Mouse (Mus musculus) lung, postnatal 0 days (tissue): ENCODE measurements around the gene Atg13. TPM values are rescaled to one million over a fixed set of nuclear protein-coding genes. Genes with fewer than 3 reads are reported as not detected.

ENCODE experiments used
- ATAC-seq: fragments of 200-750 bp; cut with Nextera tagmentation; 2 replicates; pipeline ENCODE4 v1.8.0; 2017; ENCODE audit warnings: moderate library complexity
- DNase-seq: peaks from one replicate; pipeline ENCODE4 v3.0.0-alpha.2; 2016; ENCODE audit warnings: low spot score
- H3K27ac ChIP-seq: fragments of 300-500 bp; sonication (generic); 2 replicates; pipeline ENCODE4 v1.5.1; 2014; ENCODE audit warnings: antibody characterized with exemption, mild to moderate bottlenecking, low read length, mixed read lengths
- H3K27me3 ChIP-seq: fragments of 300-500 bp; sonication (generic); replicated peaks from 2 replicates; pipeline ENCODE4 v1.6.1; 2014; ENCODE audit warnings: low read length, mixed read lengths; ENCODE audit not compliant: insufficient read depth
- H3K36me3 ChIP-seq: fragments of 300-500 bp; sonication (generic); 2 replicates; pipeline ENCODE4 v1.6.1; 2014; ENCODE audit warnings: low read length, mixed read lengths; ENCODE audit not compliant: insufficient read depth
- H3K4me1 ChIP-seq: fragments of 300-500 bp; sonication (generic); 2 replicates; pipeline ENCODE4 v1.6.1; 2014; ENCODE audit warnings: antibody characterized with exemption, low read depth, low read length, mixed read lengths; ENCODE audit not compliant: insufficient read depth
- H3K4me2 ChIP-seq: fragments of 300-500 bp; sonication (generic); replicated peaks from 2 replicates; pipeline ENCODE4 v1.6.1; 2014; ENCODE audit warnings: low read depth, mild to moderate bottlenecking, low read length, moderate library complexity, mixed read lengths
- H3K4me3 ChIP-seq: fragments of 300-500 bp; sonication (generic); 2 replicates; pipeline ENCODE4 v1.5.1; 2014; ENCODE audit warnings: low read depth, low read length
- H3K9ac ChIP-seq: fragments of 300-500 bp; sonication (generic); replicated peaks from 2 replicates; pipeline ENCODE4 v1.6.1; 2014; ENCODE audit warnings: low read depth, mild to moderate bottlenecking
- H3K9me3 ChIP-seq: fragments of 300-500 bp; sonication (generic); 2 replicates; pipeline ENCODE4 v1.6.1; 2016; ENCODE audit warnings: low read length, mixed read lengths
- CTCF ChIP-seq: IDR thresholded peaks from 2 replicates; pipeline ENCODE4 v1.5.1; 2016; ENCODE audit warnings: antibody characterized with exemption, mild to moderate bottlenecking
- EP300 ChIP-seq: IDR thresholded peaks from 2 replicates; pipeline ENCODE4 v1.6.1; 2016; ENCODE audit warnings: antibody characterized with exemption, mild to moderate bottlenecking, control low read depth
- WGBS: fragments of 180-500 bp; shearing (Covaris S2); extraction: QIAGEN DNeasy Blood & Tissue Kit; methylation state at CpG from one replicate; pipeline ENCODE4 v1.1.7; 2014; 5-methylcytosine and 5-hydroxymethylcytosine counted together
- polyA plus RNA-seq: library from polyadenylated mRNA; unstranded; fragments of >200 nt; fragmentation: Nextera tagmentation; extraction: Ambion mirVana; gene quantifications from 2 replicates; pipeline ENCODE4 v1.2.1, GENCODE M21; 2015

Atg13 gene
- polyA plus RNA-seq, 1 experiment from 2014 or later: 26.2 TPM

DNA sequence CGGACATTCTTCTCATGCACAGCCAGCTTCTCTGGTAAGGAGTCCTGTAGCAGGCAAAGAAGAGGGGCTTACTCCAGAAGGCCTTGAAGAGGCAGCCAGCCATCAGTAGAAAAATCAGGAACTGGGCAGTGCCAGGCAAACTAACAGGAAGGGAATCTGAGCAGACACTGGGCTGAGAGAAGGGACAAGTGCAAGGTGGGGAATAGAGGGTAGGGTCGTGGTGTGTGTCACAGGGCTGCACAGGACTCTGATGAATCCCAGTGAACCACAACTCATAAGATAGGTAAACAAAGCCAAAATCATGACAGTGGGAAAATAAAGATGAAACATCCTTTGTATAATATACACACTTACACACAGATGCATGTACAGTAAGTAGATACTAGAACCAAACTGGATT is 34.0 kb downstream of the Atg13 start:
- Histone ChIP-seq H3K36me3 (peaks cover 53% of the 10 kb centered on the region), H3K4me1 (no peaks in the 10 kb centered on the region), H3K9ac (no peak overlapping the region), H3K27me3 (no peaks in the 10 kb centered on the region), H3K27ac (no peak overlapping the region), H3K4me2 (no peak overlapping the region), H3K9me3 (no peaks in the 10 kb centered on the region), H3K4me3 (no peak overlapping the region)
- WGBS: 78% methylated on average over 2 of the region's 2 CpGs
- TF ChIP-seq EP300: no peak
- TF ChIP-seq CTCF: no peak
- DNase-seq (no peak), ATAC-seq (no peak)

DNA sequence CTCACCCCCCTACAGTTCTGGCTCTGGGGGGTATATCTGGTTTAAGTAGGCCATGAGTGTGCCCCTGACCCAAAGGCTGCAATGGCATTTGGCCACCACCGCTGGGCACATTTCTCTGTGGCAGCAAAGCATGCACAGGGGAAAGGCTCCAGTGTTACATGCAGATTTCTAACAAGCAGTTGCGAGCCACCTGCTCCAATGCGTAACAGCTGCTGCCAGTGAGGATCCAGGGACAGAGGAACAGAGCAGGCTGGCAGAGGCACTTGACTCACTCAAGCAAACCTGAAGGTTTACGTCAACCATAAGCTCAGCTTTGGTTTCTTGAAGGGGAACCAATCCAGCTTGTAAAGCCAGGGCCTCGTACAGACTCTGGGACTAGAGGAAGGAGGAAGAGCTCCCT is 35.5 kb downstream of the Atg13 start:
- WGBS: 90% methylated on average over 5 of the region's 5 CpGs
- no peaks in the 10 kb centered on the region for H3K27me3 ChIP-seq

DNA sequence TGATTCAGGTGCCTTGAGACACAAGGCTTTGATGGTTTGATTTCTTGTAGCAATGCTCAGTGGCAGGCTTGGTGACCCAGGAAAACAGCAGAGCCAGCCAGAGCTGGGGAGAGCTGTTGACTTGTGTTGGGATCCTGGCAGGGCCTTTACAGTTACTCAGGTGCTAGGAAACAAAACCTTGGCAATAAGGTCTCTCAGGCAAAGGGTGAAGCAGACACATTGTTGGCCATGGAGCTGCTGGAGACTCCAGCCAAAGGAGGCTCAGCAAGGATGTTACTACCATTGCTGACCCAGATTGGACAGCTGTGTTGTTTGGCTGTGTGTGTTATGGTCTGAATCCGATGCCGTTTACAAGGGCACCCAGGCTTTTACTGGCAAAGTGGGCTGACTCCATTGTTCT is 36.8 kb downstream of the Atg13 start:
- peaks cover 60% of the 10 kb centered on the region for H3K36me3 ChIP-seq
- H3K4me3 ChIP-seq: no peak overlapping the region
- WGBS: 89% methylated on average over 2 of the region's 2 CpGs
- no peak overlapping the region for H3K27ac ChIP-seq
- no peak for TF ChIP-seq CTCF
- no peak for TF ChIP-seq EP300
- no peak overlapping the region for H3K9ac ChIP-seq
- no peak overlapping the region for H3K4me2 ChIP-seq
- no peaks in the 10 kb centered on the region for H3K4me1 ChIP-seq
- DNase-seq: no peak
- H3K27me3 ChIP-seq: no peaks in the 10 kb centered on the region
- ATAC-seq: no peak
- no peaks in the 10 kb centered on the region for H3K9me3 ChIP-seq

More for the DNA sequence above, 35.5 kb downstream of the Atg13 start:
- TF ChIP-seq EP300 (no peak), CTCF (no peak)
- Histone ChIP-seq H3K4me3 (no peak overlapping the region), H3K4me2 (no peak overlapping the region), H3K27ac (no peak overlapping the region), H3K36me3 (peaks cover 53% of the 10 kb centered on the region), H3K9ac (no peak overlapping the region), H3K4me1 (no peaks in the 10 kb centered on the region), H3K9me3 (no peaks in the 10 kb centered on the region)
- ATAC-seq (no peak), DNase-seq (no peak)

DNA sequence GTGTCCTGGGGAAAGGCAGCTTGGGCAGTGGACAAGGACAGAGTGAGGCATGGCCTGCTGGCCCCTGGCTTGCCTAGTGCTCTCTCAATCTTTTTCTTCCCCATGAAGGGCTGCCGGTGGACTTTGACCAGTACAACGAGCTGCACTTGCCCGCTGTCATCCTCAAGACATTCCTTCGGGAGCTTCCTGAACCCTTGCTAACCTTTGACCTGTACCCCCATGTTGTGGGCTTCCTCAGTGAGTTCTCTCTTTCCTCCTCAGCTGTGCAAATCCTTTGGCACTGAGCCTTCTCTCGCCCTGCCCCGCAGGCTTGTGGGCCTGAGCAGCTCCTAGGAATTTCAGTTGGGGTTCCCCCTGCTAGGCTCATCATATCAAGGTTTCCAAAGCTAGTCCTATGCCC is 40.3 kb downstream of the Atg13 start:
- no peak for ATAC-seq
- Histone ChIP-seq H3K27ac (no peak overlapping the region), H3K27me3 (no peaks in the 10 kb centered on the region), H3K9me3 (no peaks in the 10 kb centered on the region), H3K4me3 (no peak overlapping the region), H3K4me2 (no peak overlapping the region), H3K36me3 (peaks cover 39% of the 10 kb centered on the region), H3K9ac (no peak overlapping the region), H3K4me1 (no peaks in the 10 kb centered on the region)
- WGBS: 85% methylated on average over 6 of the region's 6 CpGs
- TF ChIP-seq EP300 (no peak), CTCF (no peak)
- DNase-seq: no peak

DNA sequence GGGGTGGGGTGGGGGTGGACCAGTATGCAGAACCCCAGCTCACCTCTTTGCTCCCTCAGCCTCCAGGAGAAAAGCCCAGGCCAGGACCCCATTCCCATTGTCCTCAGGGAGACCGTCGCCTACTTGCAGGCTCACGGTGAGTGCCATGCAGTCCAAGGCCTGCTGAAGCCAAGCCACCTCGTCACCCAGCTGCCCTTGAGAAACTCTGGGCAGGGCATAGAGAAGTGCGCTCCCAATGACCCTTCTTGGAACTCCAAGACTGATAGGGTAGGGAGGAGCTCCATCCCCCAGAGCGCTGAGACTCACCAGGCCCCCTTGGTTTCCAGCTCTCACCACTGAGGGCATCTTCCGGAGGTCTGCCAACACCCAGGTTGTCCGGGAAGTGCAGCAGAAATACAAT is 41.0 kb downstream of the Atg13 start:
- H3K9ac ChIP-seq: no peak overlapping the region
- no peak overlapping the region for H3K4me2 ChIP-seq
- no peaks in the 10 kb centered on the region for H3K9me3 ChIP-seq
- ATAC-seq (no peak), DNase-seq (no peak)
- H3K27ac ChIP-seq: no peak overlapping the region
- no peak for TF ChIP-seq CTCF
- no peak for TF ChIP-seq EP300
- H3K36me3 ChIP-seq: peaks cover 32% of the 10 kb centered on the region
- H3K27me3 ChIP-seq: no peaks in the 10 kb centered on the region
- no peak overlapping the region for H3K4me3 ChIP-seq
- WGBS: 89% methylated on average over 8 of the region's 8 CpGs
- no peaks in the 10 kb centered on the region for H3K4me1 ChIP-seq

DNA sequence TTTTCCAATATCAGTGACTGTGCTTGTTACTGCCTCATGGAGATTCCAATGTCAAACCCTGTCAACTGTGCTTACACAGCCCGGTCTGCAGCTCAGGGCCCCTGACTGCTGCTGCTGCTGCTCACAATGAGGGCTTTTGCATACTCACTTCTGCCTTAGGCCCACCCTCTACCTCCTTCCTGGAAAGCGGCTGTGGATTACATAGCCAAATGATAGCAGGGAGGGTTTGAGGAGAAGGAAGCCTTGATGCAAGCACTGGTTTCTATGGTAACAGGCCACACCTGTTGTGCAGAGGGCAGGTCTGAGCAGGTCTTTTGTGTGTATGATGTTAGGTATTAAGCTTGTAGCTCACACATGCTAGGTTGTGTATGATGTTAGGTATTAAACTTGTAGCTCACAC is 42.6 kb downstream of the Atg13 start:
- H3K9ac ChIP-seq: no peak overlapping the region
- no peak overlapping the region for H3K27ac ChIP-seq
- no peaks in the 10 kb centered on the region for H3K9me3 ChIP-seq
- H3K27me3 ChIP-seq: no peaks in the 10 kb centered on the region
- 56% methylated on average over 2 of the region's 2 CpGs for WGBS
- H3K4me1 ChIP-seq: no peaks in the 10 kb centered on the region
- peaks cover 46% of the 10 kb centered on the region for H3K36me3 ChIP-seq
- DNase-seq (no peak), ATAC-seq (peak; percentile 37)
- no peak overlapping the region for H3K4me3 ChIP-seq
- no peak overlapping the region for H3K4me2 ChIP-seq
- TF ChIP-seq CTCF (no peak), EP300 (no peak)

DNA sequence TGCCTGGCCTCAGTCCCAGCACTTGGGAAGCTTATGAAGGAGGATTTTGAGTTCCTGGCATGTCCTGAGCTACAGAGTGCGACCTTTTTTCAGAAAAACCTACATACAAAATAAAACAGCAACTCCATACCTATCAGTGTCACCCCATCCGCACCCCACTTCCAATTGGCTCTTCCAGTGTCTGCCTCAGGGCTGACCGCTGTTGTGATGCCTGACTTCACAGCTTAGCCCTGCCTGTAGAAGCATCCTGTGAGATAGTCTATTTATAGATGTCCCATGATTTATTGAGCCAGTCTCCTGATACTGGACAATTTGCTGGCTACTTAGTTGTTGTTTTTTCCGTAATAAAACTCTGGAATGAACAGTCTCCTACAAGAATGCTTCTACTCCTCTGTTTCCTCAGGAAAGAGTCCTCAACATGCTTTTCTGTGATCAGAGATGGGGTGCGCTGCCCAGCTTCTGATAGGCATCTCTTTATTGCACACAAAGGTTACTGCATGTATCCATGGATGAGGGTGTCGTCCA is 43.9 kb downstream of the Atg13 start:
- ATAC-seq (no peak), DNase-seq (no peak)
- 89% methylated on average over 6 of the region's 6 CpGs for WGBS
- Histone ChIP-seq H3K36me3 (peaks cover 58% of the 10 kb centered on the region), H3K4me3 (no peak overlapping the region), H3K27me3 (no peaks in the 10 kb centered on the region), H3K4me2 (no peak overlapping the region), H3K9ac (no peak overlapping the region), H3K27ac (no peak overlapping the region), H3K9me3 (no peaks in the 10 kb centered on the region), H3K4me1 (no peaks in the 10 kb centered on the region)
- TF ChIP-seq EP300 (no peak), CTCF (no peak)
